Mouse (Mus musculus): ENCODE data around the gene Fars2. TPM values are rescaled to one million over a fixed set of nuclear protein-coding genes. Genes with fewer than 3 reads are reported as not detected.
"Not testable (repeated sequence)": the region's sequence is repeated elsewhere in the genome, so short reads cannot be mapped to it uniquely, and the experiment has no call there.

Gene Fars2
- total RNA-seq, 2 experiments from 2014 or later, result 33.3 to 41.8 TPM

DNA sequence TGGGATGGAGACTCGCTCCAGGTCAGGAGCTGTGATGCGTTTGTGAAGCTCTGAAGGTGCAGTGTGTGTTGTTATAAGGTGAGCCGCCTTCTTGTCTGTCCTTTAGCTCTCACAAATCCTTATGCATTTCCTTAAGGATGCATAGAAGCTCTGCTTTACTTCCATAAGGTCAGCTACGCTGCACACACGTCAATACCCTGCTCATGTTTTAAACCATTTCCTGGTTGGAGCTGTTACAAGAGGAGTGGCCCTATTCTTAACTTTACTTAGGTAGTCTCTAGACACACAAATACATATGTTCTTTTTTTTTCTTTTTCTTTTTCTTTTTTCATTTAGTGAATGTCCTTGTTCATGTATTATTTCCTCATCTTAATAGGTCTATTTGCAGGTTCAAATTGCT is 22.5 kb downstream of the Fars2 start:
- intact Hi-C loops (cut with DNase I), result no loop called here
- no peak for DNase-seq

DNA sequence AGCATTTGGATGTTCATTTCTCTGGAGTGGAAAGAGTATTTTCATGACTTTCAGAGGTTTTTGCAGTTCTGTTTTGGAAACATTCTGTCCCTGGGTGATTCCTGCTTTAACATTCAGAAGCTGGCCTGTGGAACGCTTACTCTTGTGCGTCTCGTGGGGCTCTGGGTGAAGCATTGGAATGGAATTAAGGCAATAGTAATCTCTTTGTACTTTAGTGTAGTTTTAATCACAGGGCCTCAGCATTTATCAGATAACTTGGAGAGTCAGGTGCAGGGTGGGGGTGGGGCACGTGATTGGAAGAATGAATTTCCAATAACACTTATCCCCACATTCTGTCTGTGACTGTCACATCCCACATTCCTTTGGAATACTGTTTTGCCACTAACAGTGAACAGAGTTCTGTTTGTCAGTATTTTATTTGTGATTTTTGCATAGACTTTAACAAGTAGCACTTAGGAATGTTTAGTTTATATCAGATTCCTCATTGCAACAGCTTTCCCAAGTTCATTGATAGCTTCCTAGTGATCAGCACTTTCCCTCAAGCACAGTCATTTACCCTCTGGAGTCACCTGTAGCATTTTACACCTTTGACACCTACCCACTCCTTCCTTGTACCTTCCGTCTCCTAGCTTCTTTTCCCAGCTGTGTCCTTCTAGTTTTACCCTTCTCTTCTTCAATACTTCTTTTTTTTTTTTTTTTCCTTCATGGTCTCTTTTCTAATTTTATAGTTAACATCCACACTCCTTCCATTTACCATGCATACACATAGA is 23.2 kb downstream of the Fars2 start:
- intact Hi-C loops (cut with DNase I), result no loop called here
- DNase-seq, result no peak

DNA sequence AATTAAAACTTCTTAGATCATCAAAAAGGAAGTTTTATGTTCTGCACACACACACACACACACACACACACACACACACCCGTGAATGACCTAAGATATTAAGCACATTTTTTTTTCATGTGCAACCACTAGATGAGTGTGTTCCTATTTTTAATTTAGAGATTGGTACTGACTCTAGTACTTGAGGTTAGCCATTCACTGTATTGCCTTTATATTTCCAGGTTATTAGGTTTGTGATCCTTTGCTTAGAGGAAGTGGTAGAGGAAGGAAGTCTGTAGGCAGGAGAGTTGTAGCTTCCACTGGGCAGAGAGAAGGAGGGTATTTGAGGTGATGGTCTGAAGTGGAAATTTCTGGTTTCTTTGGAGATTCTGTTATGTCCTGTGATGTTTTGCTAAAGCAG is 28.4 kb downstream of the Fars2 start:
- no peak for DNase-seq
- intact Hi-C loops (cut with DNase I), result no loop called here

DNA sequence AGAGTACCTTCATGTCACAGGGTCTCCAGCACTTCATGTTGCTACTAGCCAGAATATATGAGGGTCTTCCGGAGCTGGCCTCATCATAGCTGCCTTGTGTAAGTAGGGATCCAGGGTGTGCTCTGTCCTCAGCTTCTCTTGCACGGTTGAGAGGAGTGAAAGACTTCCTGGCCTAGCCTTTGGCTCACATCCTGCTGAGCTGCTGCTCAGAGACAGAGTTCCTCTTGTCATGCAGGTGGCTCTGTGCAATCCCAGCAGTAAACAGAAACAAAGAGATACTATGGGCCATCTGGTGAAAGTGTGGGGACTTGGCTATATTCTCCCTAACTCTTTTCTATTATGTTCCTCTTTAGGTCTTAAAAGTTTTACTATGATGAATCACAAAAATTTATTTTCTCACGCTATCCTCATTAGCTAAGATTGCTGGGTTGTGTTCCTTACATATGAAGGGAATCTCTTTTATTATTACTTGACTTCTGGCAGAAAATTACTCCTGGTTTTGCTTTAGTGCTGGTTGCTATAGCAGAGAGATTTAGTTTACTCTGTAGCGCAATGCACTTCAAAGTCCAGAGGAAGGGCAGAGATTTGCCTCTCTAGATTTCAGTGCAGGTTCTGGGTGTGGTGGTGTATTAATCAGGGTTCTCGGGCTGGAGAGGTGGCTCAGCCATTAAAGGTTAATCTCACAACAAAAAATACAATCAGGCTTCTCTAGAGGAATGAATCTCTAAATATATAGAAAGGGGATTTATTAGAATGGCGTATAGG is 32.1 kb downstream of the Fars2 start:
- no peak for DNase-seq
- intact Hi-C loops (cut with DNase I), result no loop called here

DNA sequence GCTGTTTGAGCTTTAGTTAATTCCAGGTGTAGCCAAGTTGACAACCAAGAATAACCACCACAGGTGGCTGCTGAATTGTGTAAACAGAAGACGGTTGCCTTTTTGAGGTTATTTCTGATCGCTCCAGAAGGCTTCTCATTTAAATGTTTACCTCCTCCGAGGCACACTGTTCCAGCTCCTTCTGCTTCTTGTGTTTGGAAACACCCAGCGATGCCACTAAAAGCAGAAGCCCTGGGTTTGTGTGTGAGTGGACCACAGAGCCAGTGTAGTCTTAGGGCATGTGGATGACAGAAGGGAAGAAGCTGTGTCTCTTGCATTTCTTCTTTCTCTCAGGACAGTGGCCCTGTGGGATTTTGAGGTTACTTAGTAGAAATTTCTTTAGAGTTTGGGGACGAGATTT is 33.1 kb downstream of the Fars2 start:
- intact Hi-C loops (cut with DNase I), result no loop called here
- DNase-seq, result no peak

DNA sequence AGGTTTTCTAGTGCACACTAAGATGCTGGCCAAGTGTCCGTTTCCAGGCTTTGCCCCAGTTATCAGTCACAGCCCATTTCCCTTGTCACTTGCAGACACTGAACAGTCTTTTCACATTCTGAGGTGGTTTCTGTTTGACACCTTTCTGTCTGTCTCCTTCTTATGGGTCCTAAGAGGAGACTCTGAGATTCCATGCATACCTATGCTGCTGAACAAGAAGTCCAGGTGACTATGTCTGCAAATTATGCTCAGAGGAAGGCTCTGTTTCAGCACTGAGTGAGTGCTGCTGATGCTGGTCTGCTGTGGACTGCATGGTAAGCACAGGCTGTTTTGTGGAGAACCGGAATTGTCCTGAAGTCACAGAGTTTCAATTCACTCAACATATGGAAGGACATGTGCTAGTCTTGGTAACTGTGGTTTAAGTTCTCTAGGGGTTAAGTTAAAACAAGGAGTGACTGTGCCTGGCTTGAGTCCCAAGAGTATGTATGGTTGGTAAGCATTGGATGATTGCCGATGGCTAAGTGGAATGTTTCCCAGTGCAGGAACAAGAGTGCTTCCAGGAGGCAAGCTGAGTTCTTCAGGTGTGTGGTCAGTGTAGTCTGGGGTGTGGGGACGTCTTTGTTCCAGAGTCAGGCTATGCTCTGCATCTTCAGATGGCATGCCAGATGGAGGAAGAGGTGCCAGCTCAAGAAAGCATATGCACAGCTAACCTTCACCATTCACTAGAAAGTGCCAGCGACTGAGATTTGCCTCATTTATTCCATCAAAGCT is 35.7 kb downstream of the Fars2 start:
- intact Hi-C loops (cut with DNase I), result no loop called here
- DNase-seq, result no peak

DNA sequence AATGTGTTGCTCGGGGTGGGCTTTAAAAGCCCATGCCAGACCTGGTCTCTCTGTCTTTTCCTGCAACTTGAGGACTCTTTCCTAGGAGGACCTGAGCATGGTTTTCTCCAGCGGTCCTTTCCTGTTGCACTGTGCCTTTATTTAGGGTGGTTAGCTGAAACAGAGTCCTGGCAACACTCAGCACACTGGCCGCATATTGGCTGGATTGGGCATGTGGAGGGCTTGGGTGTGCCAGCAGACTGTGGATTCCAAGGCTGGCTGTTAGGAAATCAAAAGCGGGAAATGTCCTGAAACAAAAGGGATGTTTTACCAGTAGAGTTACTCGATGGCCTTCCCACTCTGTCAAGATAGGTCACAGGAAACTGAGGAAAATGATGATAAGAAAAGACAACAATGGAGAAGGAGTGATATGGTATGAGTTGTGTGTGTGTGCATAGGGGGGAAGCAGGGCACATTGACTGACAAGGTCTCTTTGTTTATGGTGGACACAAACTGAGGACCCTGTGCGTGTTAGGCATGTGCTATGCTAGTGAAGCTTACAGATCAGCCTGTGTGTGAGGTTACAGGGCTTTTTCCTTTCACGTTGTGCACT is 39.2 kb downstream of the Fars2 start:
- intact Hi-C loops (cut with DNase I), result no loop called here
- no peak for DNase-seq

DNA sequence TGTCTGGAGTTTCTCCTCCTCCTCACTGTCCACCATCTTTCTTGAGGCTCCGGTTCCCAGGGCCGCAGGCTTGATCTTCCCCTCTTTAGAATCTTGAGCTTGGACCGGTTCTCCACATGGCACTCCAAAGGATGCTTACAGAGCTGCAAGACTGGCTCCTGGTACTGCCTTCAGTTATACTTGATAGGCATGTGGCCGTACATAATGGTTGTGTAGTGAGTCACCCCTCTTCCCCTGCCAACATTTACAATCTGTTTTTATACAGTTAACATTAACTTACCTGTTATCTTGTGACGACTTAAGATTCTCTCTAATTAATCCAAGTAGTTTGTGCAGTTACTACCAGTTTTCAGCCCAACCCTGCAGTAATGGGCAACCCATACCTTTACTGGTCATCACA is 46.2 kb downstream of the Fars2 start:
- DNase-seq, result no peak
- intact Hi-C loops (cut with DNase I), result no loop called here

DNA sequence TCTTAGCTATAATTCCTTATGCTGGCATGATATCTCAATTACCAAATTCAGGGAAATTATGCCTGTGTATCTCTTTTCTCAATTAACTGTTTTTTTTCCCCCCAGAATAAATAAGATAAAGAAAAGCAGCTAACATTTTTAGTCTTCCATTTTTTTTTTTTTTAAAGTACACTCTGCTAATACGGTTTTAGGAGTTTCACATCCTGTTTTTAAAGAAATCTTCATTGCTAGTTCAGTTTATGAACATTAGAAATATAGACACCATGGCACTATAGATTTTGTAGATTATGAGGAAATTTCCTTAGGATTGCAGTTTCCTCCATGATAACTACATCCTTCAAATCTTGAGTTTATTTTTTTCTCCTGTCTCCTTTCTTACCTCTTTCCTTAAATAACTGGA is 46.7 kb downstream of the Fars2 start:
- no peak for DNase-seq
- intact Hi-C loops (cut with DNase I), result no loop called here

DNA sequence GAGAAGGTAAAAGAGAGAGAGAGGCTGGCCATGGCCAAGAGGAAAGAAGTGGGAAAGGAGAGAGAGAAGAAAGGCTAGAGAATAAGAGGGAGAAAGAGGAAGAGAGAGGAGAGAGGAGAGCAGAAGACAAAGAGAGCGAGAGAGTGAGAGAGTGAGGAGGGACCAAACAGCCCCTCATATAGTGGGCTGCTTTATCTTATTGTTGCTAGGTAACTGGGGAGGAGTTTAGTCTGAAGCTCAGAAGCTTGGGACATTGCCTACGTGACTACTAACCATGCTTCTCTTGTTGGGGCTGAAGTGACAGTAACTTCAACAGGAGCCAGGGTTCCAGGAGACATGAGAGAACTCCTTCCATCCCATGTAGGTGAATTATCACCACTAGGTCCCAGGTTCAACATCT is 55.8 kb downstream of the Fars2 start:
- DNase-seq; intact Hi-C loops (cut with DNase I): not testable (repeated sequence)

DNA sequence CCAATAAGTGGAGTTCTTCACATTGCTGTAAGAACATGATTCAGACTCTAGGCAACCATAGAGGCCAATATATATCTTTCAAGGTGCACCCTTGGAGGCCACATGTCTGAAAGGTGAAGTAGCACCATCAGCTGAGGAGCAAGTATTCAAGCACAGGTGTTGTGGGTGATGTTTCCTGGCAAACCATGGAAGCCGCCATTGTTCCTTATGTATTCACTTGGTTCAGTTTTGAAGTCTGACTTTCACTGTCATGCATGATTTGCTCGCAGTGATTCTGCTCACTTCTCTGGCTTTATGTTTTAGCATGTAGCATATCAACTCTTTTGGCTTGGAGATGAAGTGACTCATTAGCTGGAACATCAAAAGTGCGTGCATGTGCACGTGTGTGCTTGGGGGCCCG is 56.9 kb downstream of the Fars2 start:
- intact Hi-C loops (cut with DNase I), result no loop called here
- no peak for DNase-seq

DNA sequence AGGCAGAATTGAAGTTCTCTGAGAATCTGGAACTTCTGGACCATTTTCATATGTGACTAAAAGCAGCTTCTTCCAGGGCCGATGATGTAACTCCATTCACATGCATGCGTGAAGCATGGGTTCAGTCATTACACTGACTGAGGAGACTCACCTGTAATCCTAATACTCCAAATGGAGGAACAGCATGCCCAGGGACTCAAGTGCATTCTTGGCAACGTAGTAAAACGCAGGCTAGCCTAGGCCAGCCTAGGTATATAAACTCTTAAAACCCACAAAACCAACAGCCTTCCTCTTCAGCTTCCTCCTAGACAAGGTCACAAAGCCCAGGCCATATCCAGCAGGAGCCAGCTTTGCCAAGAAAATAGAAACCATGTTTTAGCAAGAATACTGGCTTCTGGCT is 57.6 kb downstream of the Fars2 start:
- DNase-seq, result no peak
- intact Hi-C loops (cut with DNase I), result no loop called here

DNA sequence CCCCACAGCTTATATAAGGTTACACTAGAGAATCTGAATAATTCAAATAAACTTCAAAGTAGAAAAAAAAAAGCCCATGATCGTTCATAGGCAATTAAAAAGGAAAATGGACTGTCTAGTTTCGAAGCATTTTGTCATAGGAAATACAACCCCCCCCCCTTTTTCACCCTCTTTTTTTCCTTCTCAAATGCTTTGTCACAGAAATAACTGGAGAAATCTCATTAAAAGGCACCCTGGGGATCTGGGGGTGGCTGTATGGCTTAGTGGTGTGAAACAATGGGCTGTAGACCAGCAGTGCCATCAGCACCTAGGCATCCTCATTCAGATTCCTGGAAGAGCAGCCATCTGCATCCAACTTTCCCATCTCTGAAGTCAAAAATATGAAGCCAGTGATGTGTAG is 64.0 kb downstream of the Fars2 start:
- DNase-seq, result no peak
- intact Hi-C loops (cut with DNase I), result no loop called here

DNA sequence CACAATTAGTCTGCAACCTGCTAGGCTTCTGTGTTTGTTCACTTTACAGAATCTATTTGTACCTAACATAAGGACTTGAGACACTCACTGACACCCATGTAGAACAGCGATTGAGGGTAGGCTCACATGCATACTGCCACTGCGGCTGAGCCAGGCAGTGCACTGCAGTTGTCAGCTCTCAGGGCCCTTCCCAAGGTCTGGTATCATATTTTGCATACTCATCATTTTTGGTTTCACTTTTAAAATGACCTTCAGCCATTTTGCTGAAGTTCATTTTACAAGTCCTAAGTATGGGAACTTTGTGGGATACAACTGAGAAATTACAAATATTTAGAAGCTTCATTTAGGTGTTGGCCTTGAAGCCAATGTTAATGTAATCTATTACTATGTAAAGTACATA is 73.4 kb downstream of the Fars2 start:
- intact Hi-C loops (cut with DNase I), result no loop called here
- DNase-seq, result no peak

DNA sequence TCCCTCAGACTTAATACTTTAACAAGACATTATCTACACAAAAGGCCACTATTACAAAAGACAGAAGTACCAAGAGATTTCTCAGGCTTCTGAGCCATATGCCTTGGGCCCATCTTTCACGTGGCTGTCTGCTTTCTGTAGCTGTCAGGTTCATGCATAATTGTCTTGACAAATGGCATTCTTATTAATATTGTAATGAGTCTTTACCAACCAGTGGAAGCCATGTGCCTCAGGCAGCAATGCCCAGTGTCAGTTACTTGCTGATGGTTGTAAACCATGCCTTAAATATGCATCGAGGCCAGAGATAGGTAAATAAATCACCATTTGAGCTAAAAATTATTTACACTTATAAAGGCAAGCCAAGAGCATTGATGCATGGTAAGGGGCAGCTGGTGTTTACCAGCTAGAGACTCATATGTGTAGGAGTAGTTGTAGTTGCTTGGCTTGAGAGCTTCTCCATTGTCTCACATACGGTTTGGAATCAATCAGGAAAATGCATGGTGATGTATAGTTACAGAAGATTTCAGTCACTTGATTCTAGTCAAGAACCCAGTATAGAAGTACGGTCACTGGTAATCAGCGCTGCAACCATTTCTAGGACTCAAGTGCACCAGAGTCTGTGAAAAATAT is 76.4 kb downstream of the Fars2 start:
- intact Hi-C loops (cut with DNase I), result no loop called here
- no peak for DNase-seq

DNA sequence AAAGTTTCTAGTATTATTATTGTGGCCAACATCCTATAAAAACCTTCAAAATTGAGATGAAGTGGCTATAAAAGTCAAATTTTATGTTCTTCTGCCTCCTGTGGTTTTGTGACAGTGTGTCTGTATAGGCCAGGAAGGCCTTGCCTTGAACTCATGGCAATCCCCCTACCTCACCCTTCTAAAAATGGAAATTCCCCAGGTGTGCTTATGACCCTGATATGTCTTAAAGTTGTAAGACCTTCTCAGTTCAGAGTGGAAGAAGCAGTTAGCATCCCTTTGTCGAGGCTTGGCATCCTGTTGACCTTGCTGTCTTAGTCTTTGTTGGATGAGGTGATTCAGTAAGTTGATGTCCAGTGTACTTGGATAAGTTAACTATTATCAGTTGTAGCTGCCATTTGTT is 82.1 kb downstream of the Fars2 start:
- intact Hi-C loops (cut with DNase I), result no loop called here

DNA sequence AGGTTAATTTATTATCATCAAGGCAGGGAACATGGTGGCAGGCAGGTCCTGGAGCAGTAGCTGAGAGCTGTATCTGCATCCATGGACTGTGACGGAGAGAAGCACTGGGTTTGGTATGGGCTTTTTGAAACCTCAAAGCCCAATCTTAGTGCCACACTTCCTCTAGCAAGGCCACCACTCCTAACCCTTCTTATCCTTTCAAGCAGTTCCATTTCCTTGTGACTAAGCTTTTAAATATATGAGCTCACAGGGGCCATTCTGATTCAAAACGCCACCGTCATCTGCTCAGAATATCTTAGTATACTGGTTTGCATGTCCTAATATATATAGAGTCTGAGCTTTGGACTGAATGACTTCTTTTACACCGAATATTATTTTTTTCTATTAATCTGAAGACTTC is 83.2 kb downstream of the Fars2 start:
- no peak for DNase-seq
- intact Hi-C loops (cut with DNase I), result no loop called here

More for the DNA sequence above, 82.1 kb downstream of the Fars2 start:
- DNase-seq, result no peak

DNA sequence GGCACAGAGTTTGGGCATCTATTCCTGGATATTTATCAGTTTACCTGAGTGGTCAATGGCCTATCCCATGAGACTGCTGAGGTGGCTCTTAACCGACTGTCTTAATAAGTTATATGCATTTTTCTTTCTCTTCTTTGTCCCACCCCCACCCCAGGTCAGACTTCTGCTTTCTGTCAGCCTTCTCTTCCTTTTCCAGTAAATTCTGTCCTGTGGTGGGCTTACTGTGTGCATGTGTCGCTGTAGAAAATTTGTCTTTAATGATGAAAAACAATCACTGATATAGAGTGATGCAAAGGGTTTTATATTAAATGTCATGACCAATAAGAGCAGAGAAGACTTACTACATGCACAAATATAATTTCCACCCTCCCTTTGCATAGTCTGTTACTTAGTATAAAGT is 85.3 kb downstream of the Fars2 start:
- intact Hi-C loops (cut with DNase I), result no loop called here
- no peak for DNase-seq

DNA sequence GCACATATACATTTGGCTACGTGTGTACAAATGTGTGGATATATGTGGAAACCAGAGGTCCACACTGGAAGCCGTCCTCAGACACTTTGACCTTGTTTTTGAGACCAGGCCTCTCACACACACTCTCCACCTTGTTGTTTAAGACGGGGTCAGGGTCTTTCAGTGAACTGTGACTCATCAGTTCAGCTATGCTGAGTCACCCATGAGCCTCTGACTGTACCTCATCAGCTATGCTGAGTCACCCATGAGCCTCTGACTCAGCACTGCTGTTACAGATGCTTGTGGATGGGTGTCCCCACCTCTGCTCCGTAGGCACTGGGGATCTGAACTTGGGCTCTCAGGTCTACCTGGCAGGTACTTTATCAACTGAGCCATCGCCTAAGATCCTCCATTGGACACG is 85.8 kb downstream of the Fars2 start:
- no peak for DNase-seq

DNA sequence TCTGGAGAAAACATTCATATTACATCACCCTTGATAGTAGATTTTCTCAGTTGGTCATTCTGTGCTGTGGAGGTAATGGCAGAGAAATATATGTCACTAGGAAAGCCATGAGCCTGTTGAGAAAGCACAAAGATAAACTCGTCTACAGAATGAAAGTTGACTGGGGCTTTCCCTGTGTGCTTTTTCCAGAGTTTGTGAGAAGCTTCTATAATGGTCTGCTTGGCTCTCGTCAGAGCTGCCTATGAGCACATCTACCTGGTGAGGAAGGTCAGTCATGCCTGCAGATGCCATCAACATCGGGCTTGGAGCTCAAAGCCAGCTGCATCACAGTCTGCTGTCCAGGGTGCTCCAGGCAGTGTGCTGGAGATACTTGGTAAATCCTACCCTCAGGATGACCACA is 87.1 kb downstream of the Fars2 start:
- DNase-seq, result no peak
- intact Hi-C loops (cut with DNase I), result no loop called here

More for the DNA sequence above, 85.8 kb downstream of the Fars2 start:
- intact Hi-C loops (cut with DNase I), result no loop called here

DNA sequence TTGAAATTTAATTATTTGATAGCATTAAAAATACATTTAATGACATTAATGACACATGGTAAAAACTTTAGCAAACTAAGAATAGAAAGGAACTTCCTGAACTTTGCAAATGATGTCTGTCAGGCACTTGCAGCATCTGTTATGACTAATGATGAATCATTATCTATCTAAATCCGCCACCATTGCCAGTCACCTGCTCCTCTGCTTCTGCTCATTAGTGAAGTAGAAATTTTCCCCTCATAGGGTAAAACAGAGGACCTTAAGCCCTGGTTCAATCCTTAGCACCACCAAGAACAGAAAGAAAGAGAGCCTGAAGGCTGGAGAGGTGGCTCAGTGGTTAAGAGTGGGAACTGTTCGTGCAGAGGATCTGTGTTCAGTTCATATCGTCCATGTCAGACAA is 93.8 kb downstream of the Fars2 start:
- intact Hi-C loops (cut with DNase I), result no loop called here
- DNase-seq, result no peak

Data from gastrocnemius, postnatal 36 days (tissue).